Mouse (Mus musculus): ENCODE measurements around the gene Pick1.

DNA sequence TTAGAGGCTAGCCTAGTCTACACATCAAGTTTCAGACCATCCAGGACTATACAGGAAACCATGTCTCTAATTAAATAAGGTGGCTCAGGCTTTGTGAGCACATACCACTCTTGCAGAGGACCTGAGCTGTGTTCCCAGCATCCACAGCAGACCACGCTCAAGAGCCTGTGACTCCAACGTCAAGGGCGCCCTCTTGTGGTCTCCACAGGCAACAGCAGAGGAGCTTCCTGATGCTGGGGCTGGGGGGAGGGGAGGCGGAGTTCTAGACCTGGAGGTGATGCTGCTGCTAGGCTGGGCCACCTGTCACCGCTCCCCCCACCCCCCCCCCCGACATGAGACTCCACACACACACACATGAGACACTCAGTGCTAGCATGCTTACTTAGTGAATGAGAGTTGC lies 51.2 kb downstream of the Pick1 start:
- TF ChIP-seq POLR2A (IDR thresholded peaks at IDR 0.05; ENCODE audit: low read depth, low read length): no peak
- TF ChIP-seq CTCF (conservative IDR thresholded peaks at IDR 0.05; ENCODE audit: insufficient read depth, insufficient read length, low read depth, low read length): peak; percentile 58

Measured in kidney, adult 2 months (tissue).